Mouse (Mus musculus) C2C12 (cell line): ENCODE data around the gene Rbm47.

Source experiments
- CTCF ChIP-seq: IDR thresholded peaks from one replicate; pipeline ENCODE4 v1.5.1; 2011; ENCODE audit not compliant: control insufficient read depth, insufficient read depth, insufficient read length
- MAX ChIP-seq: IDR thresholded peaks from one replicate; pipeline ENCODE4 v1.6.1; 2011; ENCODE audit warnings: mild to moderate bottlenecking, control low read depth
- USF1 ChIP-seq: IDR thresholded peaks from one replicate; pipeline ENCODE4 v1.6.1; 2011; ENCODE audit warnings: low read depth, mild to moderate bottlenecking, control low read depth, moderate library complexity

DNA sequence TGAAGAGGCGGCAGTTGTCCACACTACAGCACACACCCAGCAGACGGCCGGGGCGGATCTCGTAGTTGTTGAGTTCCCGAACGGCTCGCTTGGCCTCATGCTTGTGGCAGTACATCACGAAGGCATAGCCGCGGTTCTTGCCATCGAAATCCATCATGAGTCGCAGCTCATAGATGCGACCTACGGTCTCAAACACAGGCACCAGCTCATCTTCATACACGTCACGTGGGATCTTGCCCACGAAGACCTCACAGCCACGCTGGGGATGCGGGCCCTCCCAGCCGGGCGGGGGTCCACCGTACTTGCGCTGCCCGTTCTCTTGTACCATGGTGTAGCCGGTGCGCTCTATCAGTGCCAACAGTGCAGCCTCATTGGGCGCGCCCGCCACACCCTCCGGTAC lies 146.1 kb downstream of the Rbm47 start:
- TF ChIP-seq CTCF: no peak
- TF ChIP-seq USF1: no peak
- no peak for TF ChIP-seq MAX
